Mouse (Mus musculus) retina, embryonic 14.5 days (tissue): ENCODE data around the gene Sppl3.
"Not testable (repeated sequence)": the region's sequence is repeated elsewhere in the genome, so short reads cannot be mapped to it uniquely, and the experiment has no call there.

Experiments
- DNase-seq: peaks from one replicate; pipeline ENCODE4 v3.0.0-alpha.2; 2015; ENCODE audit warnings: low spot score

Gene Sppl3

DNA sequence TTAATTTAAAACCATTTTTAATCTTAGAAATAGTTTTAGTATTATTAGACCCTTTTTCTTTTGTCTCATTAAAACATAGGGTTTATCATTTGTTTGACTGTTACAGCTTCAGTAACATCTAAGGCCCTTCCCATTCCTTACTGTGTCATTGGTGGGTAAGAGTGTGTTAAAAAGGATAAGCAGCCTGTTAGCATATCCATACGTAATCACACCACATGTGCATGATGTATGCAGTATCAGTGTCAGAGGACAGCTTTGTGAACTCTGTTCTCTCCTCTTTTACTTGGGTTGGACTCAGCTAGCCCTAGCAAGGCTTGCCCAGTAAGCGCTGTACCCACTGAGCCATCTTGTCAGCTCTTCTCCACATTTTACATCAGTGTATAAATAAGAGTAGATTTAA is 26.2 kb downstream of the Sppl3 start:
- no peak for DNase-seq

- DNase-seq, result no peak
Measured at GRCm38 (mm10) chr5:115040756-115041155, 29.8 kb downstream of the Sppl3 start.

DNA sequence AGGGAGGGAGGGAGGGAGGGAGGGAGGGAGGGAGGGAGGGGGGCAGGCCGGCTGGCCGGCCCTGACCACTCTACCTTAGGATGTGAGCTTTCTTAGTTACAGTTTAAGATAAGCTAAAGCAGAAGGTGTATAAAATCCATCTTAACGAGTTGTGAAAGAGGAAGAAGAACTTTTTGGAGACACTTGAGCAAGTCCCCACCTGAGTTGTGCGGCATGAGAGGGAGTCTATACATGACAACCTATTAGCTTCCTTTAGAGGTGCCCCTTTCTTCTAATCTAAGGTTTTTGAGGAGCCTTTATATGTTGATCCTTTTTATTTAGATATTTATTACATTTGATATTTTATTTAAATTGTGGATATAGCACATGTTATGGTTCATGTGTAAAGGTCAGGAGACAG is 32.7 kb downstream of the Sppl3 start:
- no peak for DNase-seq

- DNase-seq, result no peak
Measured at GRCm38 (mm10) chr5:115045146-115045677, 34.3 kb downstream of the Sppl3 start.

DNA sequence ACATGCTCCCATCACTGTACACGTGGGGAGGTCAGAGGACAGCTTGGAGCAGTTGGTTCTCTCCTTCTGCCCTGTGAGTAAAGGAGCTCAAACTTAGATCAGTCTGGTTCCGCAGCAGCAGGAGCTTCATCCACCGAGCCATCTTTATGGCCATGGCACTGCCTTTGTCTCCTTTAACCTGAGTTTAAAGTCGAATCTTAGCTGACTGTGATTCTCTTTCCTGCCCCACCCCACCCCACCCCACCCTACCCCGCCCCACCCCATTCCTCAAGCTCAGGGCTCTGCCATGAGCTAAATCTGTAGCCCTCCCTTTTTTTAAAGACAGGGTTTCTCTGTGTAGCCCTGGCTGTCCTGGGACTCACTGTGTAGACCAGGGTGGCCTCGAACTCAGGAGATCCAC is 38.8 kb downstream of the Sppl3 start:
- DNase-seq, result no peak

GRCm38 (mm10) chr5:115050776-115051175 is 39.8 kb downstream of the Sppl3 start:
- DNase-seq, result no peak

DNA sequence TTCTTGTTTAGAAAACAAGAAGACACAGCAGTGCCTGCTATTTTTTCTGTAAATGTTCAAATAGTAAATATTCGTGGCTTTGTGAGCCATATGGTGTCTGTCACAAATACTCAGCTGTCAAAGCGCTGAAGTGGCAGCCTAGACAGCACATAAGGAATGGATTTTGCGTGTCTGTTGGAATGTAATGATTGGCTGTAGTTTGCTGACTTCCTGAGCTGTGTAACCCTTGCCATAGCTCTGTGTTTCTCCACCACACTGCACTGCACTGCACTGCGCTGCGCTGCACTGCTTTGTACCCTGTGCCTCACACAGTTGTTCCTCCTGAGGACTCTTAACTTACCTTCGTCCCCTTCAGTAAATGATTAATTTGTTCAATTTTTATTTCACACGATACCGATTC is 41.6 kb downstream of the Sppl3 start:
- DNase-seq, result no peak

DNA sequence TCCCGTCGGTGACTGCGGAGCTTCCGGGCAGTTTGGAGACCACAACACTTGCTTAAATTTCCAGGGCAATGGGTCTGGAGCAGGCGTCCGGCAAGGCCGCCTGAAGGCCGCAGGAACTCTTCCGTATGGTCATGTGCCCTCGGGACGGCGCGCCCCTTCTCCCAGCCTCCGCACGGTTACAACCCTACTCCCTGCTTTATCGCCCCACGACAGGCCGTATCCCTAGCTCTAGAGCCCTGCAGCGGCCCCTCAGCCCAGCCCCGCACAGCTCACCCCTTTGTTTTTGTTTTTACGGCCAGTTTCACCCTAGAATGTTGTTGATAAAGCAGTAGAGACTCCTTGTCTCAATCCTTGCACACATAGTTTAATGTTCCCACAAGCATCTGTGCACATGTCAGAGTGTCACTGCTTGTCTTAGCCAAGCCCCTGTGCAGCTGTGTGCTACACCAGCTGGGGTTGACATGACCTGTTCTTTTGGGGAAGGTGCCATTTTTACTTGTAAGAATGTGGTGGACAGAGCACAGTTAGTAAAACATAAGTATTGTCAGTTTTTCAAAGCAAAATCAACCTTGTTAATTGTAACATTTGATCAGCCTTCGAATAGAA is 43.0 kb downstream of the Sppl3 start:
- DNase-seq, result no peak

GRCm38 (mm10) chr5:115055418-115055817 is 44.5 kb downstream of the Sppl3 start:
- DNase-seq, result no peak

- no peak for DNase-seq
Measured at GRCm38 (mm10) chr5:115057153-115057552, 46.2 kb downstream of the Sppl3 start.

DNA sequence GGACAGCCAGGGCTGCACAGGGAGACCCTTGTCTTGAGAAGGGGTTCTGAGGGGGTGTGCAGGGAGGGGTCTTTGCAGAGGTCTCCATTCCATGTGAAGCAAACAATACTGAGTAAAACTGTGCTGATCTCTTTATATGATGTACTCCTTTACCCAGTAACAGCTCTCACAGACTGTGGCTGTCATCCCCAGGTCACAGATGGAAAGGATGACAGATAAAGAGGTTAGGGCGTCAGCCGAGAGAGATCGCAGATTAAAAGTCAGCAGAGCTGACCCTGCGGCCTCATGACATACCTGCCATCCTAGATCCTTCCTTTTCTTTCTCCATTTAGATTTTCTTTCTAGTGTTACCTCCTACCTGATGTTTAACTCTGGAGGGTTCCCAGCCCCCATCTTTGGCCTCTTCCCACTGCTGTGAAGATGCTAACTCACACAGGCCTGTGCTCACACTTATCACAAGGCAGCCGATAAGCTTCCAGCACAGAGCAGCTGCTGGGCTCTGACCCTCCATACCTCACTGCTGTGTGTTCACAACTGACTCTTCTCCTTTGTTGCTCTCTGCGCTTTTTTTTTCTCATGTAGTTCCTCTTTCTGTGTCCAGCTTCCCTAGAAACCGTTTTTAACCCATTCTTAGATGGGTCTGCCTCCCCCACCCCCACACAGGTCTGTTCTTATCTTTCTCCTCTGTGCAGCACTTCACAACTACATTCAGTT is 47.8 kb downstream of the Sppl3 start:
- DNase-seq, result no peak

- no peak for DNase-seq
Measured at GRCm38 (mm10) chr5:115060067-115060695, 49.2 kb downstream of the Sppl3 start.

- DNase-seq, result no peak
Measured at GRCm38 (mm10) chr5:115060977-115061376, 50.0 kb downstream of the Sppl3 start.

GRCm38 (mm10) chr5:115062566-115062965 is 51.6 kb downstream of the Sppl3 start:
- no peak for DNase-seq

GRCm38 (mm10) chr5:115063391-115063790 is 52.5 kb downstream of the Sppl3 start:
- DNase-seq, result no peak

- no peak for DNase-seq
Measured at GRCm38 (mm10) chr5:115066245-115066644, 55.3 kb downstream of the Sppl3 start.

DNA sequence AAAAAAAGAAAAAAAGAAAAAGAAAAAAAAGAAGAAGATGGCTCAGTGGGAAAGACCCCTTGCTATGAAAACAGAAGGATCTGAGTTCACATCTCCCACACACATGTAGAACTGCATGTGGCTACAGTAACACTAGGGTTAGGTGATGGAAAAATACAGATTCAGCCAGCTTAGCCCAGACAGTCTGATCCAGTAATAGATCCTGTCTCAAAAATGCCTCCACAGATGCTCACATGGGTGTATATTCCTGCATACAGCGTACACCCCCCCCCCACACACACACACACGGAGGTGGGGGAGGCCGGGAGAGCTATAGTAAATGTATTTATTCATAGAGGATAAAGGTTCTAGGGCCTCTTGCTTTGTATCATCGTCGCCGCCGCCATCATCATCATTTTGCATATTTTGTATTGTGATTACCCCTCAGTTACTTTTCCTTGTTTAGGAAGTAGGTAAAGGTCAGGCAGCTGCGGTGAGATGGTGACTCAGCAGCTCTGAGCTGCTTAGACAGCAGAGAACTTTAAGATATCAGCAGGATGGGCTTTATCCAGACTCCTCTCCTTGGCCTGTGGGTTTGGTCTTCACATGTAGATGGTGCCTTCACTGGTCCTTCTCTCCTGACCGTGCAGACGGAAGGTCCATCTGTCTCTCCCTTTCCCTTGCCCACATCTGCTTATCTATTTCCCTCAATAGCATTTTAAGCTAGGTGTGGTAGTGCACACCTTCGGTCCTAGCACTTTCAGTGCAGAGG is 57.9 kb downstream of the Sppl3 start:
- no peak for DNase-seq

GRCm38 (mm10) chr5:115069611-115070010 is 58.7 kb downstream of the Sppl3 start:
- no peak for DNase-seq

DNA sequence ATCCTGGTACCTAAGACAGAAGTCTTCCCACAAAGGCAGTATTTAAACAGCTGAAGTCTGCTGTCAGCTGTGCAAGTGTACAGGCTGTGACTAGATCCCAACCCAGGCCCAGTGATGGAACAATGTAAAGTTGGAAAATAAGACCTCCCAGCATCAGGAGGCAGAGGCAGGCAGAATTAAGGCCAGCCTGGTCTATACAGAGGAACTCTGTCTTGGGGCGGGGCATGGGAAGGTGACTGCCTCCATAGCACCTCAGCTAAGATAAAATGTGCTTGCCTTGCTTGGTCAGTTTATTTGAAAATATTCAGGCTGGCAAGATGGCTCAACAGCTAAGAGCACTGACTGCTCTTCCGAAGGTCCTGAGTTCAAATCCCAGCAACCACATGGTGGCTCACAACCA is 59.5 kb downstream of the Sppl3 start:
- no peak for DNase-seq

DNA sequence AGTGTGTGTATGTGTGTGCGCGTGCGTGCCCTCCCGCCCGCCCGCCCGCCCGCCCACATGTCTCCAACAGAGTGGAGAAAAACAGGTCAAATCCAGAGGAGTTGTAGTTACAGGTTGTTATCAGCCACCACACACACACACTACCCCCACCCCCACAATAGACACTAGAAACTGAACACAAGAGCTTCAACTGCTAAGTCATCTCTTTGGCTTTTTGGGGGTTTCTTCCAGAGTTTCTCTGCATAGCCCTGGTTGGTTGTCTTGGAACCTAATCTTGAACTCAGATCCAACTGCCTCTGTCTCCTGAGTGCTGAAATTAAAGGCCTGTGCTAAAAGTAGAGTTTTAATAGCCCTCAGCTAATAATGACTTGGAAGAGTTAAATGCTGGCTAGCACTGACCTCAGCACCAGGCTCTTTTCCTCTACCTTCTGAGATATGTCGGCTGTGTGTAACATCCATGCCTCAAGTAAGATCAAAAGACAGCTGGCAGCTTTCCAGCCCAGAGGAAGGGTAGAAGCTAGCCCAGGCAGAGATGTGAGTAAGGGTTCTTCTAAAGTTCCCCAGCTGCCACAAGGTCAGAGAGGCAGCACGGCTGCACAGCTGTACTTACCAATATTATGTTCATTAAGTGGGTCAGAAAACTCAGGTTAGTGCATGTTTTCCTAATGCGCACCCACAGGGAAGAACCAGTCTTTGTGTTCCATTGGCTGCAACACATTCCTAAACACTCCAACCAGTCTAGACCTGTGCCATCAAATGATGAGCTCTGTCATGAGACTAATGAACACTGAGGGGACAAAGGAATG is 60.4 kb downstream of the Sppl3 start:
- no peak for DNase-seq

DNA sequence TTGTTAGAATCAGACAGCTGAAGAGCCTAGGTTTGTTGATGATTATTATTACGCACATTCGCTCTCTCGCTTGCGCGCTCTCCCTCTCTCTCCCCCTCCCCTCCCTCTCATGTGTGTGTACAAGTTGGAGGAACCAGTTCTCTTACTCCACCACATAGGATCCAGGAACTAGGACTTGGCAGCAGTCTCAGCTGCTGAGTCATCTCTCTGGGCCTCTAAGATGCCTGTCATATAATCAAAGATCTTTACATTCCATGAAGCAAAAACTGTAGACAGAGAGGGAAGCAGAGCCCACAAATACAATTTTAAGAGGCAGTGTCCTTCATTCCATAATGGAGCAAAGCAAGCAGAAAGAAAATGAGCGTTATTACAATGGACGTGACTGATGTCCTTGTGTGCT is 61.2 kb downstream of the Sppl3 start:
- no peak for DNase-seq

- not testable (repeated sequence) for DNase-seq
Measured at GRCm38 (mm10) chr5:115073306-115073705, 62.4 kb downstream of the Sppl3 start.
